Mouse (Mus musculus) mouse trophoblast stem cell (cell line): ENCODE results near the gene Brd9.

Source experiments
- in situ Hi-C, 2 experiments: fragments of 300-500 bp; cut with MseI, MboI; formaldehyde crosslinking; loops; 2 replicates in 1 of 2; 3 replicates in 1 of 2; pipeline ENCODE4 v1.15.1; 2025

Gene Brd9

GRCm38 (mm10) chr13:73937321-73938176 lies at the start of gene Brd9, which contains the start of gene Trip13:
Gene Brd9, plus strand, starts transcription at chr13:73937811.
Gene Trip13, minus strand, starts transcription at chr13:73937784.
- in situ Hi-C loops: no loop called here

- in situ Hi-C loops: no loop called here
Observed at GRCm38 (mm10) chr13:73892493-73893178, 45.0 kb upstream of the Brd9 start.

GRCm38 (mm10) chr13:73897561-73897960 lies 40.0 kb upstream of the Brd9 start:
- in situ Hi-C loops: no loop called here

- in situ Hi-C loops: loop anchor here (5.0 to 10.0 kb wide), 3 partner anchors 75 to 192 kb away; no protein-coding TSS in a partner anchor
Observed at GRCm38 (mm10) chr13:73907136-73907535, 30.5 kb upstream of the Brd9 start.

GRCm38 (mm10) chr13:73907683-73908412 lies 29.8 kb upstream of the Brd9 start:
- in situ Hi-C loops: loop anchor here (5.0 to 10.0 kb wide), 3 partner anchors 76 to 193 kb away; no protein-coding TSS in a partner anchor

- in situ Hi-C loops: no loop called here
Observed at GRCm38 (mm10) chr13:73913066-73913465, 24.5 kb upstream of the Brd9 start.

- in situ Hi-C loops: no loop called here
Observed at GRCm38 (mm10) chr13:73932201-73932600, 5.4 kb upstream of the Brd9 start.

- in situ Hi-C loops: no loop called here
Observed at GRCm38 (mm10) chr13:73936938-73937320, 682 bp upstream of the Brd9 start.

- in situ Hi-C loops: no loop called here
Observed at GRCm38 (mm10) chr13:73938177-73938560, 558 bp downstream of the Brd9 start.

- in situ Hi-C loops: no loop called here
Observed at GRCm38 (mm10) chr13:73939101-73939500, 1.5 kb downstream of the Brd9 start.

- in situ Hi-C loops: no loop called here
Observed at GRCm38 (mm10) chr13:73944606-73945005, 7.0 kb downstream of the Brd9 start.

GRCm38 (mm10) chr13:73953551-73954130 lies 16.0 kb downstream of the Brd9 start:
- in situ Hi-C loops: no loop called here

GRCm38 (mm10) chr13:73954666-73955065 lies 17.1 kb downstream of the Brd9 start:
- in situ Hi-C loops: no loop called here

- in situ Hi-C loops: no loop called here
Observed at GRCm38 (mm10) chr13:73955531-73955930, 17.9 kb downstream of the Brd9 start.

- in situ Hi-C loops: no loop called here
Observed at GRCm38 (mm10) chr13:73960117-73960652, 22.6 kb downstream of the Brd9 start.

GRCm38 (mm10) chr13:73961177-73961576 lies 23.6 kb downstream of the Brd9 start:
- in situ Hi-C loops: no loop called here

- in situ Hi-C loops: no loop called here
Observed at GRCm38 (mm10) chr13:73963551-73963950, 25.9 kb downstream of the Brd9 start, which contains the start of gene Zdhhc11. Gene Zdhhc11, plus strand, starts transcription at chr13:73963851.

- in situ Hi-C loops: loop anchor here in 1 of 2 experiments (10.0 kb wide), 1 partner anchor 54 kb away; no protein-coding TSS in a partner anchor
Observed at GRCm38 (mm10) chr13:73970545-73971448, 33.2 kb downstream of the Brd9 start.

- in situ Hi-C loops: loop anchor here in 1 of 2 experiments (10.0 kb wide), 1 partner anchor 50 kb away; no protein-coding TSS in a partner anchor
Observed at GRCm38 (mm10) chr13:73974523-73974922, 36.9 kb downstream of the Brd9 start.

GRCm38 (mm10) chr13:73976935-73977334 lies 39.3 kb downstream of the Brd9 start:
- in situ Hi-C loops: loop anchor here in 1 of 2 experiments (10.0 kb wide), 1 partner anchor 48 kb away; no protein-coding TSS in a partner anchor
